Mouse (Mus musculus) kidney, adult 2 months (tissue): Measurements from ENCODE around the gene Tmem132a. TPM values are rescaled to one million over a fixed set of nuclear protein-coding genes. Genes with fewer than 3 reads are reported as not detected.

ENCODE experiments used
- DNase-seq: peaks from one replicate; pipeline ENCODE4 v3.0.0; 2021
- H3K27ac ChIP-seq: fragments of 200-500 bp; 2 replicates; pipeline ENCODE4 v1.5.1; 2012; ENCODE audit warnings: low read depth, low read length, control low read depth, inconsistent platforms; ENCODE audit not compliant: insufficient read depth
- H3K27me3 ChIP-seq: fragments of 200-500 bp; replicated peaks from 2 replicates; pipeline ENCODE4 v1.6.1; 2012; ENCODE audit warnings: mild to moderate bottlenecking, moderate library complexity, low read length, inconsistent platforms; ENCODE audit not compliant: control insufficient read depth, insufficient read depth
- H3K36me3 ChIP-seq: fragments of 200-500 bp; 2 replicates; pipeline ENCODE4 v1.6.1; 2012; ENCODE audit warnings: mild to moderate bottlenecking, moderate library complexity, low read length, inconsistent platforms; ENCODE audit not compliant: control insufficient read depth, insufficient read depth
- H3K4me1 ChIP-seq: fragments of 200-500 bp; 2 replicates; pipeline ENCODE4 v1.6.1; 2011; ENCODE audit warnings: low read length; ENCODE audit not compliant: control insufficient read depth, insufficient read depth
- H3K4me3 ChIP-seq: fragments of 200-500 bp; 2 replicates; pipeline ENCODE4 v1.5.1; 2011; ENCODE audit warnings: mild to moderate bottlenecking, low read depth, low read length, control low read depth; ENCODE audit not compliant: insufficient read depth
- CTCF ChIP-seq: fragments of 200-500 bp; conservative IDR thresholded peaks from 2 replicates; pipeline ENCODE4 v1.5.1; 2011; ENCODE audit warnings: low read depth, mild to moderate bottlenecking, control low read depth, low read length, moderate library complexity, mixed read lengths; ENCODE audit not compliant: insufficient read depth, insufficient read length
- POLR2A ChIP-seq: fragments of 200-500 bp; IDR thresholded peaks from one replicate; pipeline ENCODE4 v1.6.1; 2011; ENCODE audit warnings: low read depth, low read length, control low read depth
- WGBS: fragments of 180-500 bp; shearing (Covaris S2); methylation state at CpG from one replicate; pipeline ENCODE4 v1.1.7; 2018; 5-methylcytosine and 5-hydroxymethylcytosine counted together
- polyA plus RNA-seq: library from polyadenylated mRNA; depleted of rRNA; stranded (reverse); fragments of >200 nt; gene quantifications from 2 replicates; pipeline ENCODE4 v1.2.3, GENCODE M21; 2012

Tmem132a gene
- polyA plus RNA-seq, 1 experiment = 12.1 TPM

DNA sequence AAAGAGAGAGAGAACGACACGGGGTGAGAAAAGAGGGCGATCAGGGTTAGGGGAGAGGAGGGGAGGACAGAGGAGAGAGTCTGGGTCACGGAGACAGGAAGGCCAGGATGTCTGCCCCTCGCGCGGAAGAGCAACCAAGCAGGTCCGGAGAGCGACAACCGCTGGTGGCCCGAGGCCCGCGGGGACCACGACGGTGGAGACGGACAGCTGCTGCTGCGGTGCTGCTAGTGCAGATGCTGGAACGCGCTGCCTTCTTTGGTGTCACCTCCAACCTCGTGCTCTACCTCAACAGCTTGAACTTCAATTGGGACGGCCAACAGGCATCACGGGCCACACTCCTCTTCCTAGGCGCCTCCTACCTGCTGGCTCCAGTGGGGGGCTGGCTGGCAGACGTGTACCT is 26.8 kb downstream of the Tmem132a start:
- Histone ChIP-seq H3K36me3 (no peaks in the 10 kb centered on the region), H3K4me1 (no peaks in the 10 kb centered on the region), H3K4me3 (peak overlapping the region; percentile 40), H3K27me3 (no peaks in the 10 kb centered on the region), H3K27ac (no peak overlapping the region)
- DNase-seq = no peak
- 27% methylated on average over 24 of the region's 24 CpGs for WGBS
- TF ChIP-seq POLR2A (no peak), CTCF (no peak)

DNA sequence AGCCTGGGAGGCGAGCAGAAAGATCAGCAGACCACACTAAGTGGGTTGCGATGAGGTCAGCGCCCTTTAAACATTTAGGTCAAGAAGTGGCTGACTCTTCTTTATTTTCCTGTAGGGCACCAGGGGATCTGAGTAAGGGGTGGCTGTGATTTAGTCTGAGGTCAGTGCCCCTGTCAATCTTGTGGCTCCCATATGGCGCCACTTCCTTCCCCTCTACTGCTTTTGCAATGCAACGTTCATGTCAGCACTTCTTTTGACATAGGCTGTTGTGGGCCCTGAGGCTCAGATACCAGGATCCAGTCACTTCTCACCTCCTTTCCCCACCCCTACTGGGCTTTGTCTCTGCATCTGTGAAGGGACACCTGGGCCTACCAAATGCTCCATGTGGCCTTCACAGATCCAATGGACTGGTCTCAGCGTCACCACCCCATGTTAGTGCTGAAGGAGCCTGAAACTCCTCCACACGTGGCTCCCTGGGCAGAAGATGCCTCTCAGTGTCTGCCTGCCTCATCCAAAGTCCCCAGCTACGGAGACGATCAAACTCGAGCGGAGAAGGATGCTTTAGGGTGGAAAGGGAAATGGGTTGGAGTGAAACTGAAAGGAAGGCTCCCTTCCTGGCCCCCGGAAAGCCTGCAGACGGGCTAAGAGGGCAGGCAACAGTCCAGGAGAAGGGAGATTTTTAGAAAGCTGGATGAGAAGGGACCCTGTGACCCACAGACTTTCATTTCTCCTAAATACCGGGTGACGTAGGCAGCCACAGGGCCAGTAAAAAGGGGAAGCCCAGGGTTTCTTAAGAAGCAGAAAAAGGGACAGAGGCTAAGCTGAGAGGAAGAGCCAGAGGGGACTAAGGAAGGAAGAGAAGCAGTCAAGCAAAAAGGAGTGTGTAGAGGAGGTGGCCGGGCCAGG is 27.8 kb downstream of the Tmem132a start:
- TF ChIP-seq POLR2A (no peak), CTCF (no peak)
- WGBS = 63% methylated on average over 16 of the region's 16 CpGs
- Histone ChIP-seq H3K4me1 (no peaks in the 10 kb centered on the region), H3K4me3 (peak overlapping the region; percentile 30), H3K27me3 (no peaks in the 10 kb centered on the region), H3K36me3 (no peaks in the 10 kb centered on the region), H3K27ac (peak overlapping the region; percentile 53)
- peak; percentile 65 for DNase-seq

DNA sequence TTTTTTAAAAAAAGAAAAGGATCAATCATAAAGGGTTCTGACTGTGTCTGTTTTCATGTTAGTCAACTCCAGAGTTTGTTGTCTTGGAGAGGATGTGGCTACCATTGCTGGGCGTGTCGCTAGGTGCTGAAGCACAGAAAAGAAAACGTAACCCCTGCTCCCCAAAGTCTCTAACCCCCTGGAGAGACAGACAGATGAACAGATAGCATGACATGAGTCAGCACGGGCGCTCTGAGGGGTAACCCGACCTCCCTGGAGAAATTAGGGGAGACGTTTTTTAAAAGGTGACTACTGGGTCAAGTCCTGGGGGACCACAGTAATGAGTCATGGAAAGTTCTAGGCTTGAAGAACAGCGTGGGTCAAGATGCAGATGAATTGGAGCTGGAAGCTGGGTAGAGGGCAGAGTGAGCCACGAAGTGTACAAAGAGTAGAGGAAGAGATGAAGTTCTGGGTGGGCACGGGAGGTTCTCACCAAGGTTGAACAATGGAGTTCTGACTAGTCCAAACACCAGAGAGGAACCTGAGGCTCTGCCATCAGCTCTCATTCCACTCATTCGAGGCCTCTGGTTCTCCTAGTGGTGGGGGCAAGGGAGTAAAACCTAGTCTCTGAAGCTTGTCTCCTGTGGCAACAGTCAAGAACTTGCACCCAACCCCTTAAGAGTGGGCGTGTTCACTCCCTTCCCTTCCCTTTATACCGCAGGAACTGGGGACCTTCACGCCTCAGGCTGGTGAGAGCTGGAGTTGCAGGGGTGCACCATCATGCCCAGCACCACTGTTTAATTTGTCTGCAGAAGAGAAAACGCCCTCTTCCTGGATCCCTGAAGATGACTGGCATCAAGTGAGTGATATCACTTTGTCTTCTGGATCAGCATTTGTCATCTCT is 30.5 kb downstream of the Tmem132a start, which contains the start of gene Slc15a3:
TSS of gene Slc15a3 (plus strand) at position 718 of the 883 bp plus-strand sequence.
- DNase-seq = no peak
- H3K27ac ChIP-seq = no peak within 1 kb of the TSS
- H3K36me3 ChIP-seq = no peaks in the 10 kb centered on the region
- H3K4me1 ChIP-seq = no peaks in the 10 kb centered on the region
- TF ChIP-seq POLR2A = no peak
- no peak for TF ChIP-seq CTCF
- no peaks in the 10 kb centered on the region for H3K27me3 ChIP-seq
- no peak within 1 kb of the TSS for H3K4me3 ChIP-seq
- WGBS = 72% methylated on average over 15 of the region's 15 CpGs

DNA sequence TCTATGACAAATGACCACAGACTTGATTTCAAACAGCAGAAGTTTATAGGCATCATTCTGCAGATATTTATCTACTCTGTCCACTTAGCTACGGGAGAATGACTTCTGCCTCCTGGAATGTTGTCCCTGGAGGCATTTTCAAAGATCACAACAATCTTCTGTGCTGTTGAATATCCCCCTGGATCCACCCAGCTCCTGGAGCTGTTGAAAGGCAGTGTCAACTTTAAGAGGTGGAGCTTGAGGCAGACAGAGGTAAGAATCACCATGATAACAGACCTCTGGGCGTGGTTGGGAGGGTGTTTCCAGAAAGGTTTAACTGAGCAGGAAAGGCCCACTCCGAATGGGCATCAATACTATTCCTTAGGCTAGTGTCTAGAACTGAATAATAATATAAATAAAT is 34.1 kb downstream of the Tmem132a start:
- Histone ChIP-seq H3K27ac (no peak overlapping the region), H3K36me3 (no peaks in the 10 kb centered on the region), H3K4me3 (no peak overlapping the region), H3K4me1 (no peaks in the 10 kb centered on the region), H3K27me3 (no peaks in the 10 kb centered on the region)
- WGBS = 67% methylated on average over 3 of the region's 3 CpGs
- TF ChIP-seq POLR2A = no peak
- TF ChIP-seq CTCF = no peak
- DNase-seq = no peak

DNA sequence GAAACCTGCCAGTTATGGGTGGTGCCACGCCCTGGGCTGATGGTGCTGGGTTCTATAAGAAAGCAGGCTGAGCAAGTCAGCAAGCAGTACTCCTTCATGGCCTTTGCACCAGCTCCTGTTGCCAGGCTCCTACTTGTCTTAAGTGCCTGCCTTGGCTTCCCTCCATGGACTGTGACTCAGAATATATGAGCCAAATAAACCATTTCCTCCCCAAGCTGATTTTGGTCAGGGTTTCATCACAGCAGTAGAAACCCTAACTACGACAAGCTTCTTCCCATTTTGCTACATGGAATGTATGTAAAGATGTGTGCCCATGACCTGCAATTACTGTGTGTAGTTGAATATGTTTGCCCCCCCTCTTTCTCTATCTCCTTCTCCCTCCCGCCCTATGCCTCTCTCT is 36.1 kb downstream of the Tmem132a start:
- no peak for DNase-seq
- Histone ChIP-seq H3K27me3 (no peaks in the 10 kb centered on the region), H3K4me1 (no peaks in the 10 kb centered on the region), H3K4me3 (no peak overlapping the region), H3K36me3 (no peaks in the 10 kb centered on the region), H3K27ac (no peak overlapping the region)
- TF ChIP-seq POLR2A (no peak), CTCF (no peak)
- 81% methylated on average over 3 of the region's 3 CpGs for WGBS

DNA sequence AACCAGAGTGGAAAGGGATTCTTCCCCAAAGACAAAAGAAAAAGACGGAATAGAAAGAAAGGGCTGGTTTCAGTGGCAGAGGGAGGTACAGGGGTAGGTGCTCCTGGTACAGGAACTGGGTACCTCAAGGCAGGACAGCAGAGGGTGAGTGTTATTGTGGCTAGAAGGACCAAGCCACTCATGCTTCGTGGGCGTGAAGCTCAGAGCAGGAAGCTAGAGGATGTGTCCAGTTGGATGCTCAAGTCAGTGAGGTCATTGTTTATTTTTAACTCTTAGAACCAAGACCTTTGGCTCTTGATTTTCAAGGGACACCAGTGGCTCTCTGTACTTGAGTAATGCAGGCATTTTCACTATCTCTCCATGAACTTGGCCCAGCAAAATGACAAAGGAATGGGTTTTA is 37.7 kb downstream of the Tmem132a start:
- Histone ChIP-seq H3K4me3 (no peak overlapping the region), H3K27ac (no peak overlapping the region), H3K36me3 (no peaks in the 10 kb centered on the region), H3K27me3 (no peaks in the 10 kb centered on the region), H3K4me1 (no peaks in the 10 kb centered on the region)
- 57% methylated on average over 3 of the region's 3 CpGs for WGBS
- no peak for DNase-seq
- TF ChIP-seq POLR2A = no peak
- no peak for TF ChIP-seq CTCF

DNA sequence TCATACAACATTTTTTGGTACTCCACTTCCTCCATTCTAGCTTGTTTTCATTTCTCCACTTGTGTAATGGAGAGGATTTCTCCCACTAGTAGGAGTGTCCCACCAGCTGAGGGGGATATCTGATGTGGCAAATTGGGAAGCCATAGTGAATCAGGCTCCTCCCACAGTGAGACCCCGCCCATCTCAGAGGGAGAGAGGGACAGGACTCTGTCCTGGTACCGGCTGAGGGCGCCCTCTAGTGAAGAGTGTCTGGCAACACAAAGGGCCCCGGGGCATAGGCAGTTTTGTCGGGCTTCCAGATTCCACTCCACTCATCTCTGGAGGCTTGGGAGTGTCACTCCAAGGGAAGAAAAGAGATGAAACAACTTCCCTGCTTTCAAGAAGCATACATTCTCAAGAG is 38.3 kb downstream of the Tmem132a start:
- no peak for TF ChIP-seq POLR2A
- TF ChIP-seq CTCF = peak; percentile 63
- H3K27me3 ChIP-seq = no peaks in the 10 kb centered on the region
- DNase-seq = peak; percentile 59
- H3K4me1 ChIP-seq = no peaks in the 10 kb centered on the region
- WGBS = 8% methylated on average over 5 of the region's 5 CpGs
- H3K27ac ChIP-seq = no peak overlapping the region
- no peak overlapping the region for H3K4me3 ChIP-seq
- no peaks in the 10 kb centered on the region for H3K36me3 ChIP-seq
